Mouse (Mus musculus): ENCODE data around the gene Sirt2. TPM values are rescaled to one million over a fixed set of nuclear protein-coding genes. Genes with fewer than 3 reads are reported as not detected.

Gene Sirt2
- total and polyA plus RNA-seq, 2 experiments: 15.1 to 52.9 TPM

GRCm38 (mm10) chr7:28787884-28788283 lies 21.3 kb downstream of the Sirt2 start:
- Histone ChIP-seq H3K4me3 (ENCODE audit: insufficient read depth, low read depth, low read length) (no peak overlapping the region), H3K27ac (replicated peaks; ENCODE audit: insufficient read depth, low read depth, low read length) (no peak overlapping the region), H3K9ac (ENCODE audit: low read depth, low read length) (no peak overlapping the region), H3K27me3 (ENCODE audit: control insufficient read depth, insufficient read depth, low read length) (no peaks in the 10 kb centered on the region), H3K36me3 (ENCODE audit: control insufficient read depth, insufficient read depth, low read length) (no peaks in the 10 kb centered on the region; the same call in 1 of the 2 replicates), H3K4me1 (ENCODE audit: control insufficient read depth, insufficient read depth, low read length) (no peaks in the 10 kb centered on the region), H3K79me2 (ENCODE audit: control insufficient read depth, insufficient read depth, low read length) (no peaks in the 10 kb centered on the region)
- no peak for DNase-seq (ENCODE audit: extremely low read depth, low read depth, low spot score)
- TF ChIP-seq POLR2A (IDR thresholded peaks at IDR 0.05; ENCODE audit: extremely low read depth, insufficient read depth, low read length): no peak
- no peak for TF ChIP-seq CTCF (IDR thresholded peaks at IDR 0.05; ENCODE audit: low read depth, low read length)
- WGBS: 97% methylated on average over 9 of the region's 9 CpGs

- Histone ChIP-seq H3K36me3 (ENCODE audit: control insufficient read depth, insufficient read depth, low read length) (no peaks in the 10 kb centered on the region; the same call in 1 of the 2 replicates), H3K9ac (ENCODE audit: low read depth, low read length) (no peak within 1 kb of the TSS), H3K79me2 (ENCODE audit: control insufficient read depth, insufficient read depth, low read length) (no peaks in the 10 kb centered on the region), H3K27me3 (ENCODE audit: control insufficient read depth, insufficient read depth, low read length) (no peaks in the 10 kb centered on the region), H3K4me3 (ENCODE audit: insufficient read depth, low read depth, low read length) (peak within 1 kb of the TSS; percentile 38), H3K27ac (replicated peaks; ENCODE audit: insufficient read depth, low read depth, low read length) (no peak within 1 kb of the TSS), H3K4me1 (ENCODE audit: control insufficient read depth, insufficient read depth, low read length) (no peaks in the 10 kb centered on the region)
- 74% methylated on average over 5 of the region's 5 CpGs for WGBS
- no peak for DNase-seq (ENCODE audit: extremely low read depth, low read depth, low spot score)
- TF ChIP-seq CTCF (IDR thresholded peaks at IDR 0.05; ENCODE audit: low read depth, low read length) (no peak), POLR2A (IDR thresholded peaks at IDR 0.05; ENCODE audit: extremely low read depth, insufficient read depth, low read length) (no peak)
Observed at GRCm38 (mm10) chr7:28788307-28789195, 22.0 kb downstream of the Sirt2 start, which contains the start of gene Rinl. TSS of gene Rinl (plus strand) at chr7:28788969.

- Histone ChIP-seq H3K36me3 (ENCODE audit: control insufficient read depth, insufficient read depth, low read length) (no peaks in the 10 kb centered on the region; the same call in 1 of the 2 replicates), H3K4me1 (ENCODE audit: control insufficient read depth, insufficient read depth, low read length) (no peaks in the 10 kb centered on the region), H3K27ac (replicated peaks; ENCODE audit: insufficient read depth, low read depth, low read length) (no peak overlapping the region), H3K4me3 (ENCODE audit: insufficient read depth, low read depth, low read length) (no peak overlapping the region; the same call in 1 of the 2 replicates), H3K9ac (ENCODE audit: low read depth, low read length) (no peak overlapping the region), H3K79me2 (ENCODE audit: control insufficient read depth, insufficient read depth, low read length) (no peaks in the 10 kb centered on the region), H3K27me3 (ENCODE audit: control insufficient read depth, insufficient read depth, low read length) (no peaks in the 10 kb centered on the region)
- DNase-seq (ENCODE audit: extremely low read depth, low read depth, low spot score): no peak
- no peak for TF ChIP-seq CTCF (IDR thresholded peaks at IDR 0.05; ENCODE audit: low read depth, low read length)
- no peak for TF ChIP-seq POLR2A (IDR thresholded peaks at IDR 0.05; ENCODE audit: extremely low read depth, insufficient read depth, low read length)
- WGBS: 95% methylated on average over 3 of the region's 3 CpGs
Observed at GRCm38 (mm10) chr7:28789235-28789634, 22.7 kb downstream of the Sirt2 start.

GRCm38 (mm10) chr7:28790066-28790806 lies 23.7 kb downstream of the Sirt2 start:
- no peak overlapping the region for H3K27ac ChIP-seq (replicated peaks; ENCODE audit: insufficient read depth, low read depth, low read length)
- H3K36me3 ChIP-seq (ENCODE audit: control insufficient read depth, insufficient read depth, low read length): no peaks in the 10 kb centered on the region; the same call in 1 of the 2 replicates
- no peak overlapping the region for H3K9ac ChIP-seq (ENCODE audit: low read depth, low read length)
- H3K4me1 ChIP-seq (ENCODE audit: control insufficient read depth, insufficient read depth, low read length): no peaks in the 10 kb centered on the region
- no peaks in the 10 kb centered on the region for H3K79me2 ChIP-seq (ENCODE audit: control insufficient read depth, insufficient read depth, low read length)
- H3K27me3 ChIP-seq (ENCODE audit: control insufficient read depth, insufficient read depth, low read length): no peaks in the 10 kb centered on the region
- H3K4me3 ChIP-seq (ENCODE audit: insufficient read depth, low read depth, low read length): no peak overlapping the region
- WGBS: 76% methylated on average over 8 of the region's 8 CpGs
- TF ChIP-seq CTCF (IDR thresholded peaks at IDR 0.05; ENCODE audit: low read depth, low read length) (peak; percentile 12; the same call in 1 of the 2 replicates), POLR2A (IDR thresholded peaks at IDR 0.05; ENCODE audit: extremely low read depth, insufficient read depth, low read length) (no peak)
- DNase-seq (ENCODE audit: extremely low read depth, low read depth, low spot score): no peak

GRCm38 (mm10) chr7:28791706-28792105 lies 25.2 kb downstream of the Sirt2 start:
- no peak overlapping the region for H3K9ac ChIP-seq (ENCODE audit: low read depth, low read length)
- H3K27ac ChIP-seq (replicated peaks; ENCODE audit: insufficient read depth, low read depth, low read length): no peak overlapping the region
- DNase-seq (ENCODE audit: extremely low read depth, low read depth, low spot score): no peak
- no peaks in the 10 kb centered on the region for H3K79me2 ChIP-seq (ENCODE audit: control insufficient read depth, insufficient read depth, low read length)
- TF ChIP-seq CTCF (IDR thresholded peaks at IDR 0.05; ENCODE audit: low read depth, low read length): no peak
- no peak for TF ChIP-seq POLR2A (IDR thresholded peaks at IDR 0.05; ENCODE audit: extremely low read depth, insufficient read depth, low read length)
- no peaks in the 10 kb centered on the region for H3K27me3 ChIP-seq (ENCODE audit: control insufficient read depth, insufficient read depth, low read length)
- H3K36me3 ChIP-seq (ENCODE audit: control insufficient read depth, insufficient read depth, low read length): no peaks in the 10 kb centered on the region
- no peak overlapping the region for H3K4me3 ChIP-seq (ENCODE audit: insufficient read depth, low read depth, low read length)
- no peaks in the 10 kb centered on the region for H3K4me1 ChIP-seq (ENCODE audit: control insufficient read depth, insufficient read depth, low read length)
